Mouse (Mus musculus): Measurements from ENCODE around the gene Khnyn.

The Khnyn gene

GRCm38 (mm10) chr14:55873242-55873713, 11.5 kb upstream of the Khnyn start:
- DNase-seq (ENCODE audit: low read depth, low spot score): no peak

- DNase-seq (ENCODE audit: low read depth, low spot score): peak; percentile 85
Observed at GRCm38 (mm10) chr14:55873714-55874683, 10.7 kb upstream of the Khnyn start.

- no peak for DNase-seq (ENCODE audit: low read depth, low spot score)
Observed at GRCm38 (mm10) chr14:55877469-55878315, 7.1 kb upstream of the Khnyn start.

GRCm38 (mm10) chr14:55878316-55878940, 6.3 kb upstream of the Khnyn start:
- peak; percentile 54 for DNase-seq (ENCODE audit: low read depth, low spot score)

- peak; percentile 86 for DNase-seq (ENCODE audit: low read depth, low spot score)
Observed at GRCm38 (mm10) chr14:55879623-55880022, 5.1 kb upstream of the Khnyn start.

- DNase-seq (ENCODE audit: low read depth, low spot score): no peak
Observed at GRCm38 (mm10) chr14:55880982-55881381, 3.8 kb upstream of the Khnyn start.

- DNase-seq (ENCODE audit: low read depth, low spot score): peak; percentile 29
Observed at GRCm38 (mm10) chr14:55882171-55882641, 2.5 kb upstream of the Khnyn start.

- no peak for DNase-seq (ENCODE audit: low read depth, low spot score)
Observed at GRCm38 (mm10) chr14:55883149-55883661, 1.5 kb upstream of the Khnyn start.

- no peak for DNase-seq (ENCODE audit: low read depth, low spot score)
Observed at GRCm38 (mm10) chr14:55883663-55884062, 1.1 kb upstream of the Khnyn start.

- DNase-seq (ENCODE audit: low read depth, low spot score): no peak
Observed at GRCm38 (mm10) chr14:55884166-55884565, 581 bp upstream of the Khnyn start, which contains the start of gene Cbln3. Gene Cbln3 (minus strand): TSS chr14:55884392.

- no peak for DNase-seq (ENCODE audit: low read depth, low spot score)
Observed at GRCm38 (mm10) chr14:55885114-55885790, 505 bp downstream of the Khnyn start.

- no peak for DNase-seq (ENCODE audit: low read depth, low spot score)
Observed at GRCm38 (mm10) chr14:55885791-55886271, 1.1 kb downstream of the Khnyn start.

GRCm38 (mm10) chr14:55886571-55887382, 2.0 kb downstream of the Khnyn start:
- DNase-seq (ENCODE audit: low read depth, low spot score): no peak

GRCm38 (mm10) chr14:55897671-55898070, 12.9 kb downstream of the Khnyn start:
- DNase-seq (ENCODE audit: low read depth, low spot score): no peak

GRCm38 (mm10) chr14:55898947-55899346, 14.2 kb downstream of the Khnyn start:
- DNase-seq (ENCODE audit: low read depth, low spot score): no peak

GRCm38 (mm10) chr14:55899701-55900413, 15.1 kb downstream of the Khnyn start, which contains the start of gene Sdr39u1:
Gene Sdr39u1 (minus strand): TSS chr14:55900293.
- peak; percentile 94 for DNase-seq (ENCODE audit: low read depth, low spot score)

GRCm38 (mm10) chr14:55900414-55900755, 15.6 kb downstream of the Khnyn start:
- no peak for DNase-seq (ENCODE audit: low read depth, low spot score)

GRCm38 (mm10) chr14:55905518-55905917, 20.8 kb downstream of the Khnyn start:
- DNase-seq (ENCODE audit: low read depth, low spot score): peak; percentile 49

GRCm38 (mm10) chr14:55913406-55913805, 28.7 kb downstream of the Khnyn start:
- DNase-seq (ENCODE audit: low read depth, low spot score): peak; percentile 47
